Mouse (Mus musculus): ENCODE results near the gene Gap43. TPM values are rescaled to one million over a fixed set of nuclear protein-coding genes. Genes with fewer than 3 reads are reported as not detected.
"Not testable (repeated sequence)": the region's sequence is repeated elsewhere in the genome, so short reads cannot be mapped to it uniquely, and the experiment has no call there.

Gap43 gene
- polyA plus RNA-seq (2015; fragmentation: Nextera tagmentation; extraction: Ambion mirVana), result 875 and 991 TPM in 2 replicates

DNA sequence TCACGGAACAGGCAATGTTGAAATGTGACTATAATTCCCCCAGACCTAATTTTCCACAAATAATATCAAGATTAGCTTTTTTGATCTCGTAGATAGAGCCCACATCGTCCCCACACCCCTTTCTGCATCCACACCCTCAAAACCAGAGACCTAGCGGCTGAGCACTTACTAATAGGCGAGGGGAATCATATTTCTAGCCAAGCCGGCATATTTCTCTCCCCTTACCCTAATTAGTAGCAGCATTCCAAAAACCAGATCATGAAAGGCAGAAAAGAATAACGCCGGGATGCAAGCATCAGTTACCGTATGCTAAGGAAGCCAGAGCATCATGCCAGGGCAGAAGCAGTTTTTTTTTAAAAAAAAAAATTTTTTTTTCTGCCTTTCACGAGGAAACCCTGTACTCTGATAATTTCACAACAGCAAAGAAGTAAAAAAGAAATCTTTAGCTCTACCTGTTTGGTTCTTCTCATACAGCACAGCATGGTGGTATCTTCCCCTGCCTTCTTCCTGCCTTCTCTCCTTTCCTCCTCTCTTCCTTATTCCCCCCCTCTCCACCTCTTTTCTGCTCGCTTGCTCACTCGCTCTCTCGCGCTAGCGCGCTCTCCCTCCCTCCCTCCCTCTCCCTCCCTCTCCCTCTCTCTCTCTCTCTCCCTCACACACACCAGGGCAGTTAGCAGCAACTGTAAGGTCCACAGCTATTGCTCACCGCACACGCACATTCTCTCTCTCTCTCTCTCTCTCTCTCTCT lies at the start of gene Gap43:
Gene Gap43, minus strand, starts transcription at position 631 of the 748 bp plus-strand sequence.
- Histone ChIP-seq H3K4me1 (replicated peaks) (peaks cover 41% of the 10 kb centered on the region), H3K27ac (peak within 1 kb of the TSS; percentile 91), H3K4me3 (replicated peaks) (peak within 1 kb of the TSS; percentile 68), H3K36me3 (no peaks in the 10 kb centered on the region), H3K4me2 (replicated peaks) (peak within 1 kb of the TSS; percentile 56), H3K27me3 (no peaks in the 10 kb centered on the region), H3K9me3 (no peaks in the 10 kb centered on the region), H3K9ac (replicated peaks) (peak within 1 kb of the TSS; percentile 85)
- under 1% methylated on average over 18 of the region's 18 CpGs for WGBS
- peak; percentile 92 for ATAC-seq

DNA sequence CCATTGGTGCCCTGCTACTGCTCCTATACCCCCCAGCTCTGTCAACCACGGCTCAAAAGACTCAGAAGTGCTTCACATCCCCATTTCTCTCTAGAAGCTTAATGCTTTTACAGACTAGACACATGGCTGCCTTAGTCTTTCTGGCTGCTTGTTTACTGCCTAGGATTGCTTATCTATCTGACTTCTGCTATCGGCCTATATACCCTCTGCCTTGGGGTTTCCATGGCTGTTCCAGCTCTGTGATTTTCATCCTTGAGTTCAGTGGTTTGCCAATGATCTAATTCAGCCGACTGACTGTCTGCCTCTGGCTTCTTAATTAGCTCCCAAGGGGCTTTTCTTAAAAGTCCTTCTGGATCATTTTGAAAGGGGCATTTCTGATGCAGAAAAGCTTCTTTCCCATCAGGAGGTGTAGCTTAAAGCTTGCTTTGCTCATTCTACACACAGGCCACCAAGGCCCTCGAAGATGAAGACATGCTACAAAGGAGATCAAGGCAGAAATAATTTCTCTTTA lies 40.9 kb upstream of the Gap43 start:
- H3K27me3 ChIP-seq, result no peaks in the 10 kb centered on the region
- peak overlapping the region; percentile 72 for H3K27ac ChIP-seq
- H3K9ac ChIP-seq (replicated peaks), result no peak overlapping the region
- WGBS, result 10% methylated on average over 4 of the region's 4 CpGs
- peaks cover 12% of the 10 kb centered on the region; the same call in 1 of the 2 replicates for H3K4me1 ChIP-seq (replicated peaks)
- H3K9me3 ChIP-seq, result no peaks in the 10 kb centered on the region
- H3K36me3 ChIP-seq, result no peaks in the 10 kb centered on the region
- ATAC-seq, result peak; percentile 65; the same call in 1 of the 2 replicates
- no peak overlapping the region for H3K4me3 ChIP-seq (replicated peaks)
- H3K4me2 ChIP-seq (replicated peaks), result no peak overlapping the region

DNA sequence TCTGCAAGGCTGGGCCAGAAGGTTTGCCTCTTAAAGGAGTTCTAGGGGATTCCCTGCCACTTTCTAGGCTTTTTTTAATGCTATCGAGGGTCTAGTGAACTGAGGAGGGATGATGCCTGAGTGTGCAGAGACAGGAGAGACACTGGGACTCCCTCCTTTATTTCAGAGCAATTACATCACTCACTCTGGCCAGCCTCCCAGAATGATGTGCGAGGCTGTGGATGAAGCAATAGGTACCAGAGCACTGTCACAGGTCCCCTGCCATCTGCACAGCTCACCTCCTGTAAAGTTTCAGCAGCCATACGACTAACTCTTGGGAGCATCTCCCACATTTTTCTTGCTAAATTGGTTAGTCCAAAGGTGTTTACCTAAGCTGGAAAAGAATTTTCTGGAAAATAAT lies 40.2 kb upstream of the Gap43 start:
- H3K27me3 ChIP-seq, result no peaks in the 10 kb centered on the region
- H3K4me3 ChIP-seq (replicated peaks), result no peak overlapping the region
- no peaks in the 10 kb centered on the region for H3K9me3 ChIP-seq
- H3K36me3 ChIP-seq, result no peaks in the 10 kb centered on the region
- WGBS, result 34% methylated on average over 3 of the region's 3 CpGs
- H3K27ac ChIP-seq, result peak overlapping the region; percentile 72; the same call in 1 of the 2 replicates
- no peak overlapping the region for H3K4me2 ChIP-seq (replicated peaks)
- H3K4me1 ChIP-seq (replicated peaks), result peaks cover 12% of the 10 kb centered on the region; the same call in 1 of the 2 replicates
- H3K9ac ChIP-seq (replicated peaks), result no peak overlapping the region
- no peak for ATAC-seq

DNA sequence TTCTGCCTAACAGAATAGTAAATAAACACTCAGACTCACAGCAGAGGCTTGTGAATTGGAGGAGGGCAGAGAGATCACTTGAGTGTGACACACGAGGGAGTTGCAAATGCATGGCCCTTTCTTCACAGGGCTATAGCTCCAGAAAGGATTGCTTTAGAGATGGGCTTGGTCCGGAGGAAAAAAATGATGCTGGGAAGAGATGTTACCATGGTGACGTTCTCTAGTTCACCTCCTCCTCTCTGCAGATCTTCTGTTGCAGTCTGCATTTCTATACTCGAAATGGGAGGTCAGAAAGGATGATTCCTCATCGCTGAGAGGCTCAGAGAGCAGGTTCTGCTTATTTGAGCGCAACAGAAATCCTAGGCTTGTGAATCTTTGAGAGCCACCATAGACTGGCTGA lies 29.7 kb upstream of the Gap43 start:
- Histone ChIP-seq H3K4me1 (replicated peaks) (peaks cover 9% of the 10 kb centered on the region; the same call in 1 of the 2 replicates), H3K27me3 (no peaks in the 10 kb centered on the region), H3K9ac (replicated peaks) (no peak overlapping the region), H3K4me2 (replicated peaks) (no peak overlapping the region), H3K4me3 (replicated peaks) (no peak overlapping the region), H3K27ac (peak overlapping the region; percentile 65), H3K36me3 (no peaks in the 10 kb centered on the region), H3K9me3 (no peaks in the 10 kb centered on the region)
- 50% methylated on average over 6 of the region's 6 CpGs for WGBS
- ATAC-seq, result peak; percentile 73

DNA sequence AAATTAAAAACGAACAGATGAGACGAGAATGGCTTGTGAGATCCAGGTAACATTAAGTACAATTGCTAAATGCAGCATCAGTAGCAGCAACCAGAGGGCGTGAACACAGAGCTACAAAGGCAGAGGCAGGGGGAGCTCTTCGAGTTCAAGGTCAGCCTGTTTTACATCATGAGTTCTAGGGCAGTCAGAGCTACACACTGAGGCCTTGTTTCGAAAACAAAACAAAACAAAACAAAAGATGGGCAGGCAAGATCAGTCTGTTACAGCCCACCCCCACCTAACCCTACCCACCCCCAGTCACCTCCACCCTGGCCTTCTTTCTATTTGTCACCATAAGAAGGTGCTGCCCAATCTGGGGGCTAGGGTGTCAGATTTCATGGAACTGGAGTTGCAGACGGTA lies 28.9 kb upstream of the Gap43 start:
- Histone ChIP-seq H3K27ac (no peak overlapping the region), H3K9me3 (no peaks in the 10 kb centered on the region), H3K4me3 (replicated peaks) (no peak overlapping the region), H3K9ac (replicated peaks) (no peak overlapping the region), H3K27me3 (no peaks in the 10 kb centered on the region), H3K4me2 (replicated peaks) (no peak overlapping the region), H3K4me1 (replicated peaks) (peaks cover 9% of the 10 kb centered on the region; the same call in 1 of the 2 replicates), H3K36me3 (no peaks in the 10 kb centered on the region)
- no peak for ATAC-seq
- WGBS, result 84% methylated on average over 6 of the region's 6 CpGs

- no peak overlapping the region for H3K27ac ChIP-seq
- no peaks in the 10 kb centered on the region for H3K27me3 ChIP-seq
- H3K36me3 ChIP-seq, result no peaks in the 10 kb centered on the region
- no peak overlapping the region for H3K4me3 ChIP-seq (replicated peaks)
- H3K4me1 ChIP-seq (replicated peaks), result 0 out of 2 replicates have a peak, but pooled peaks cover 4% of the 10 kb centered on the region
- H3K9me3 ChIP-seq, result no peaks in the 10 kb centered on the region
- WGBS, result 95% methylated on average over 4 of the region's 4 CpGs
- H3K4me2 ChIP-seq (replicated peaks), result no peak overlapping the region
- no peak overlapping the region for H3K9ac ChIP-seq (replicated peaks)
- no peak for ATAC-seq
Measured at GRCm38 (mm10) chr16:42360061-42360460, 19.6 kb upstream of the Gap43 start.

DNA sequence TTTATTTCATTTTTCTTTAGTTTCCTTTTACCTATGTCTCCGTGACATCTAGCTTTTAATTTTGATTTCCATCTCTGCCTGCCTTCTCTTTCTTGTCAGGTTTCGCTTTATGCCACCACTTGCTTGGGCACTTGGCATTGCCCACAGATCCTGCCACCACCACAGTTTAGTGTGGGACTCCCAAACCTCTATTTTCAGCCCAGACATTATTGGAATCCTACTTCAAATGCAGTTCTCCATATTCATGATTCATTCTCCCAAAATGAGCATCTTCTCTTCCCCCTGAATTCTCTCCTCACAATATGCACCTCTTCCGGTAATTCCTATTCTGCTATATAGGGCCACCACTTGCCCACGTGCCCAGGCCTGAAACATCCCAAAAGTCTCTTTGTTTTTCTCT lies 17.6 kb upstream of the Gap43 start:
- Histone ChIP-seq H3K27me3 (no peaks in the 10 kb centered on the region), H3K4me1 (replicated peaks) (0 out of 2 replicates have a peak, but pooled peaks cover 4% of the 10 kb centered on the region), H3K9ac (replicated peaks) (no peak overlapping the region), H3K9me3 (no peaks in the 10 kb centered on the region), H3K36me3 (no peaks in the 10 kb centered on the region), H3K4me2 (replicated peaks) (no peak overlapping the region), H3K27ac (no peak overlapping the region), H3K4me3 (replicated peaks) (no peak overlapping the region)
- no peak for ATAC-seq
- 88% methylated on average over 4 of the region's 4 CpGs for WGBS

DNA sequence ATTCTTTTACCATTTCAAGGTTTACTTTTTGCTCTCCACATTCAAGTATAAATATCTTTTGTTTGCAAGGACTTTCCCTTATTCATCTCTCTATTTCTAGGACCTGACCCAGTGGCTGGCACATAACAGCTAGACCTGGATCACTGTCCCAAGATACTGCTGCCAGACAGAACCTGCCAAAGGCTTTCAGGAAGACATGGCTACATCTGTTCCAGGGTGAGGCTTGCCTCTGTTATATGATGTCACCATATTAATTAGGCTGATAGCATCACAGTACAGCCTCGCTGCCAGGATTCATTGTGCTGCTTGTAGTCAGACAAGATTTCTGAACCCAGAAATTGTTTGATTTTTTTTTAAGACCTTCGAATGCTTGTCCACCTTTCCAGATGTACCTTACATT lies 9.6 kb upstream of the Gap43 start:
- no peak for ATAC-seq
- Histone ChIP-seq H3K4me3 (replicated peaks) (no peak overlapping the region), H3K27me3 (no peaks in the 10 kb centered on the region), H3K27ac (no peak overlapping the region), H3K9me3 (0 out of 2 replicates have a peak, but pooled peaks cover 8% of the 10 kb centered on the region), H3K9ac (replicated peaks) (no peak overlapping the region), H3K36me3 (no peaks in the 10 kb centered on the region), H3K4me2 (replicated peaks) (no peak overlapping the region), H3K4me1 (replicated peaks) (no peaks in the 10 kb centered on the region)
- 88% methylated on average over 2 of the region's 2 CpGs for WGBS

DNA sequence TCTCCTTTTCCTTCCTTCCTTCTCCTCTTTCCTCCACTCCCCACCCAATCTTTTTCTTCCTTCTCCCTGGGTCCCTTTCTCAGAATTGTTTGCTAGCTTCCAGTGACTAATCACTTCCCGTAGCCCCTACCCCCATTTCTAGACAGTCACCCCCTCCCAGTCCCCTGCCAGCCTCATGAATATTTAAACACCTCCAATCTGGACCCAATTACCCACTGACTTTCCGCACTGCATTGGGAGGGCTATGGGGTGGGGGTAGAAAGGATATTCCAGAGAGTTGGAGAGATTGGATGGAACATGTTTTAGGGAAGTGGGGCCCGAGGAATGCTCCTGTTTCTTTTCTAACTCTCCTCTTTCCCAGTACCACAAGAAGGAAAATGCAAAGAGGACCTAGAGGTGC lies 414 bp upstream of the Gap43 start:
- not testable (repeated sequence) for H3K9ac ChIP-seq (replicated peaks)
- 9% methylated on average over 2 of the region's 3 CpGs for WGBS

DNA sequence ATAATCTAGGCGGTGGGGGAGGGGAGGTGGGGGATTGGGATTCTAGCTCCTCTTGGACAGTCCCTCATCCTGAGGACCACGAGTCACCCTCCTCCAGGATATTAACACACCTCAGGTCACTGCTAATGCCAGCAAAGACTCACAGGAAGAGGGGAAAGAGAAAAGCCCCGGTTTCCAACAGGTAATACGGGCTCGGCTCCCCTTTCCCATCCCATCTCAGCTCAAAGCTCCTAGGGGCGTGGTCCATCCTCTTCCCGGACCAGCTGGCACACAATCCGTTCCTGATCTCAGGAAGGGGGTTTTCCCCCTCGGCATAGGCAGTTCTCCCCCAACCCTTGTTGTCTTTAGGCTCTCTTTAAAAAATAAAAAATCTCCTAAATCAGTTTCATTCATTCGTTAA lies 939 bp downstream of the Gap43 start:
- peak overlapping the region; percentile 91 for H3K27ac ChIP-seq

More for the DNA sequence above, 414 bp upstream of the Gap43 start:
- not testable (repeated sequence) for H3K27me3 ChIP-seq, H3K9me3 ChIP-seq, H3K36me3 ChIP-seq
- H3K4me3 ChIP-seq (replicated peaks), result peak overlapping the region; percentile 68; the same call in 1 of the 2 replicates
- peak; percentile 66 for ATAC-seq
- H3K4me1 ChIP-seq (replicated peaks), result peaks cover 35% of the 10 kb centered on the region
- peak overlapping the region; percentile 91 for H3K27ac ChIP-seq
- peak overlapping the region; percentile 56 for H3K4me2 ChIP-seq (replicated peaks)

DNA sequence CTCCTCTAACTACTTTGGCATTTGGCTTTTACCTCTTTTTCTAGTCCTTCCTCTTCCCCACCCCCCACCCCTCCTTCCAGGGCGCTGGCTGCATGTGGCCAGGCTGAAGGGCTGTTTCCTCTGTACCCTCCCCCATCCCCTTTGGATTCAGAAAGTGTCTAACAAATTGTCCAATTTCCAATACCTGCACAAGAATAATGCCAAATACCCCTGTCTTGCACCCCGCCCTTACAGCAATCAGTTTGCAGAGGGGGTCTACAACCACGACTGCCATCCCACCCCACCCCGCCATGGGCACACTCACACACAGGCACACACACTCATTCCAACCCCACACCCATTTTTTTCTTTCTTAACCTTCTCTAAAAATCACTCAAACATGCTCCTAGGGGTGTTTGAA lies 1.5 kb downstream of the Gap43 start:
- H3K4me2 ChIP-seq (replicated peaks), result peak overlapping the region; percentile 56
- H3K9me3 ChIP-seq, result no peaks in the 10 kb centered on the region
- peak overlapping the region; percentile 68 for H3K4me3 ChIP-seq (replicated peaks)
- H3K36me3 ChIP-seq, result no peaks in the 10 kb centered on the region
- H3K27me3 ChIP-seq, result no peaks in the 10 kb centered on the region
- WGBS, result 7% methylated on average over 4 of the region's 4 CpGs
- H3K9ac ChIP-seq (replicated peaks), result peak overlapping the region; percentile 85
- H3K4me1 ChIP-seq (replicated peaks), result peaks cover 41% of the 10 kb centered on the region
- ATAC-seq, result 0 out of 2 replicates have a peak, but pooled peaks have one; percentile 15
- H3K27ac ChIP-seq, result peak overlapping the region; percentile 91

More for the DNA sequence above, 939 bp downstream of the Gap43 start:
- Histone ChIP-seq H3K9ac (replicated peaks) (peak overlapping the region; percentile 85), H3K4me1 (replicated peaks) (peaks cover 41% of the 10 kb centered on the region), H3K27me3 (no peaks in the 10 kb centered on the region), H3K36me3 (no peaks in the 10 kb centered on the region), H3K4me3 (replicated peaks) (peak overlapping the region; percentile 68), H3K4me2 (replicated peaks) (peak overlapping the region; percentile 56), H3K9me3 (no peaks in the 10 kb centered on the region)
- WGBS, result under 1% methylated on average over 10 of the region's 10 CpGs
- ATAC-seq, result peak; percentile 18; the same call in 1 of the 2 replicates

- 25% methylated on average over 4 of the region's 4 CpGs for WGBS
- peak overlapping the region; percentile 85 for H3K9ac ChIP-seq (replicated peaks)
- peak overlapping the region; percentile 68 for H3K4me3 ChIP-seq (replicated peaks)
- peaks cover 41% of the 10 kb centered on the region for H3K4me1 ChIP-seq (replicated peaks)
- H3K9me3 ChIP-seq, result no peaks in the 10 kb centered on the region
- ATAC-seq, result no peak
- peak overlapping the region; percentile 91 for H3K27ac ChIP-seq
- no peaks in the 10 kb centered on the region for H3K36me3 ChIP-seq
- H3K27me3 ChIP-seq, result no peaks in the 10 kb centered on the region
- peak overlapping the region; percentile 56 for H3K4me2 ChIP-seq (replicated peaks)
Measured at GRCm38 (mm10) chr16:42338342-42338741, 2.1 kb downstream of the Gap43 start.
